Mouse (Mus musculus) lung, adult 2 months (tissue): ENCODE data around the gene Gne.

Experiments
- CTCF ChIP-seq: fragments of 200-500 bp; IDR thresholded peaks from 2 replicates; pipeline ENCODE4 v1.5.1; 2011; ENCODE audit warnings: mild to moderate bottlenecking, low read length, control low read depth; ENCODE audit not compliant: insufficient read depth
- POLR2A ChIP-seq: fragments of 200-500 bp; IDR thresholded peaks from 2 replicates; pipeline ENCODE4 v1.6.1; 2011; ENCODE audit warnings: low read depth, mild to moderate bottlenecking, control low read depth, low read length, borderline replicate concordance; ENCODE audit errors: extremely low read depth

- no peak for TF ChIP-seq CTCF
- TF ChIP-seq POLR2A: no peak
Observed at GRCm38 (mm10) chr4:44106297-44106821, 22.4 kb upstream of the Gne start.
